Mouse (Mus musculus): ENCODE measurements at regions not wholly inside any gene's neighbourhood (a gene's known extent, or its start where the extent isn't known, plus 50 kb on each side); places are given as distances from the start of the nearest gene placed in this dataset.

GRCm38 (mm10) chr1:119289516-119290164 is 132.4 kb downstream of the Inhbb start:
- no peak for TF ChIP-seq EP300 (IDR thresholded peaks at IDR 0.05; ENCODE audit: low read depth)
- no peak for TF ChIP-seq CTCF (IDR thresholded peaks at IDR 0.05; ENCODE audit: low read depth)

All from liver, postnatal 0 days (tissue).